In the genomic region with DNA sequence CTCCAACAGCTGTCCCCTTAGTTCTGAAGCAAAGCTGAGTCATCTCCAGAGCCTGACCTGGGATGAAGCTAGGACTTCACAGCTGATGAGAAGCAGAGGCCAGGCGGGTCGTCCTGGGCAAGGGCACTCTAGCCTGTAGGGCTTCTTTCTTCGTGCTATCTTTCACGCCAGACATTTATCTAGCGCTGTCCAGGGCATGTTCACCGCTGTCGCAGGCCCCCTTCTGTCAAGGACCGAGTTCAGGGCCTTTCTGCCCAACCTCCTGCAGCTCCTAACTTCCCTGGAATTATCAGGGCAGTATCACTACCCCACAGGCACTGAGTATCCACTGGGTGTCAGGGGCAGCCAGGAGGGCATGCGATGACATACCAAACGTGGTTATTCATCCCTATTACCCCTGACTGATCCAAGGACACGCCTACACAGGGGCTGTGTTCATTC, we compare ENCODE assay signal across 10 mouse cellular contexts. TPM values are rescaled to one million over a fixed set of nuclear protein-coding genes. Genes with fewer than 3 reads are reported as not detected.
DNase-seq lines count a peak whose midpoint lies in the region; ATAC-seq and TF ChIP-seq lines count a peak whose summit lies in the region.
"Had no signal": no experiment of that assay in that cellular context is flagged by ENCODE, and none has a peak within 500 bp of the region (broad histone marks: within the 10 kb centered on the region; RNA-seq: fewer than 3 reads in every experiment).

No protein-coding gene starts in this region.

- H3K9ac ChIP-seq in forebrain, embryonic 13.5 days: no peak overlapping the region
- no peak overlapping the region for H3K9ac ChIP-seq in limb, embryonic 15.5 days
- no peak overlapping the region for H3K9ac ChIP-seq in stomach, embryonic 15.5 days
- no peak overlapping the region for H3K9ac ChIP-seq in forebrain, postnatal 0 days

- peaks cover 41% of the 10 kb centered on the region for H3K27me3 ChIP-seq in forebrain, embryonic 10.5 days (ENCODE audit: poor library complexity, severe bottlenecking)
- no peaks in the 10 kb centered on the region; the same call in 1 of the 2 replicates for H3K27me3 ChIP-seq in forebrain, embryonic 13.5 days
- H3K27me3 ChIP-seq in megakaryocyte, embryonic 14.5 days (replicated peaks): peaks cover 5% of the 10 kb centered on the region
- H3K27me3 ChIP-seq in limb, embryonic 15.5 days: no peaks in the 10 kb centered on the region
- H3K27me3 ChIP-seq in stomach, embryonic 15.5 days (replicated peaks): no peaks in the 10 kb centered on the region
- no peaks in the 10 kb centered on the region for H3K27me3 ChIP-seq in forebrain, postnatal 0 days (ENCODE audit: insufficient read depth, low read length)

- 79% methylated on average over 11 of the region's 11 CpGs for WGBS in forebrain, embryonic 10.5 days
- 76% methylated on average over 11 of the region's 11 CpGs for WGBS in forebrain, embryonic 13.5 days
- WGBS in limb, embryonic 15.5 days: 70% methylated on average over 11 of the region's 11 CpGs
- 67% methylated on average over 11 of the region's 11 CpGs for WGBS in stomach, embryonic 15.5 days
- 83% methylated on average over 11 of the region's 11 CpGs for WGBS in forebrain, postnatal 0 days

- ATAC-seq in forebrain, embryonic 13.5 days: no peak
- no peak for ATAC-seq in megakaryocyte, adult 5-6 weeks (ENCODE audit: poor library complexity, severe bottlenecking)
- ATAC-seq in limb, embryonic 15.5 days (ENCODE audit: insufficient number of reproducible peaks, low FRiP score, low TSS enrichment, low read depth): no peak
- ATAC-seq in stomach, embryonic 15.5 days (ENCODE audit: insufficient read depth, low FRiP score, low read depth): peak; percentile 65
- no peak for ATAC-seq in forebrain, postnatal 0 days
- ATAC-seq: lung, postnatal 0 days had no signal

- no peak overlapping the region for H3K27ac ChIP-seq in forebrain, embryonic 10.5 days
- H3K27ac ChIP-seq in forebrain, embryonic 13.5 days: no peak overlapping the region
- H3K27ac ChIP-seq in limb, embryonic 15.5 days: 0 out of 2 replicates have a peak overlapping the region, but pooled peaks have one; percentile 11
- H3K27ac ChIP-seq in stomach, embryonic 15.5 days: no peak overlapping the region
- H3K27ac ChIP-seq in forebrain, postnatal 0 days (ENCODE audit: low read depth, low read length): no peak overlapping the region

- H3K4me3 ChIP-seq in forebrain, embryonic 10.5 days: no peak overlapping the region
- no peak overlapping the region for H3K4me3 ChIP-seq in forebrain, embryonic 13.5 days
- peak overlapping the region; percentile 84 for H3K4me3 ChIP-seq in megakaryocyte, embryonic 14.5 days (replicated peaks)
- H3K4me3 ChIP-seq in limb, embryonic 15.5 days: no peak overlapping the region
- no peak overlapping the region for H3K4me3 ChIP-seq in stomach, embryonic 15.5 days (replicated peaks)
- H3K4me3 ChIP-seq in forebrain, postnatal 0 days (ENCODE audit: low read depth, low read length): no peak overlapping the region

- no peaks in the 10 kb centered on the region for H3K36me3 ChIP-seq in forebrain, embryonic 10.5 days (replicated peaks)
- H3K36me3 ChIP-seq in forebrain, embryonic 13.5 days (ENCODE audit: poor library complexity, severe bottlenecking): no peaks in the 10 kb centered on the region
- H3K36me3 ChIP-seq in megakaryocyte, embryonic 14.5 days (replicated peaks; ENCODE audit: low read length): peaks cover 30% of the 10 kb centered on the region
- no peaks in the 10 kb centered on the region for H3K36me3 ChIP-seq in limb, embryonic 15.5 days
- no peaks in the 10 kb centered on the region for H3K36me3 ChIP-seq in stomach, embryonic 15.5 days
- H3K36me3 ChIP-seq in forebrain, postnatal 0 days (ENCODE audit: insufficient read depth): 0 out of 2 replicates have a peak, but pooled peaks cover 13% of the 10 kb centered on the region

- H3K9me3 ChIP-seq in forebrain, embryonic 10.5 days: no peaks in the 10 kb centered on the region
- no peaks in the 10 kb centered on the region for H3K9me3 ChIP-seq in forebrain, embryonic 13.5 days (replicated peaks)
- no peaks in the 10 kb centered on the region for H3K9me3 ChIP-seq in megakaryocyte, embryonic 14.5 days
- H3K9me3 ChIP-seq in limb, embryonic 15.5 days: no peaks in the 10 kb centered on the region
- H3K9me3 ChIP-seq in stomach, embryonic 15.5 days: no peaks in the 10 kb centered on the region
- H3K9me3 ChIP-seq in forebrain, postnatal 0 days (ENCODE audit: low read length): no peaks in the 10 kb centered on the region

- no peak for TF ChIP-seq CTCF in forebrain, postnatal 0 days (IDR thresholded peaks at IDR 0.05; ENCODE audit: low read depth)

- peak; percentile 14 for DNase-seq in forebrain, embryonic 10.5 days (ENCODE audit: extremely low spot score, low spot score)
- no peak for DNase-seq in forebrain, postnatal 0 days
- DNase-seq in cerebellum, adult 11 months: no peak
- DNase-seq: B cell, adult 2 months had no signal

- peaks cover 33% of the 10 kb centered on the region for H3K4me1 ChIP-seq in forebrain, embryonic 10.5 days
- peaks cover 26% of the 10 kb centered on the region for H3K4me1 ChIP-seq in forebrain, embryonic 13.5 days
- H3K4me1 ChIP-seq in megakaryocyte, embryonic 14.5 days: peaks cover 86% of the 10 kb centered on the region
- peaks cover 49% of the 10 kb centered on the region for H3K4me1 ChIP-seq in limb, embryonic 15.5 days
- H3K4me1 ChIP-seq in stomach, embryonic 15.5 days: 0 out of 2 replicates have a peak, but pooled peaks cover 3% of the 10 kb centered on the region
- H3K4me1 ChIP-seq in forebrain, postnatal 0 days (ENCODE audit: insufficient read depth): 0 out of 2 replicates have a peak, but pooled peaks cover 10% of the 10 kb centered on the region

- no peak overlapping the region for H3K4me2 ChIP-seq in forebrain, embryonic 13.5 days
- H3K4me2 ChIP-seq in limb, embryonic 15.5 days: no peak overlapping the region
- no peak overlapping the region for H3K4me2 ChIP-seq in stomach, embryonic 15.5 days
- no peak overlapping the region for H3K4me2 ChIP-seq in forebrain, postnatal 0 days (ENCODE audit: low read depth)

RNA-seq across cellular contexts. Expression of a gene that starts 4.1 kb away (rescaled TPM):
- 8.6 and 9.7 TPM in 2 replicates for polyA plus RNA-seq in forebrain, embryonic 10.5 days (2016; fragmentation: Nextera tagmentation; extraction: Ambion mirVana)
- 33.5 TPM in 2 replicates for polyA plus RNA-seq in forebrain, embryonic 13.5 days (2015; fragmentation: Nextera tagmentation; extraction: Ambion mirVana)
- 0.99 and 5.5 TPM in 2 replicates for polyA plus RNA-seq in megakaryocyte, embryonic 14.5 days (2012; ENCODE audit: insufficient read depth, low replicate concordance)
- 70.3 and 75.4 TPM in 2 replicates for total RNA-seq in megakaryocyte, adult 5-6 weeks (2015)
- total RNA-seq in megakaryocyte, adult 5-6 weeks (2017): 170 and 190 TPM in 2 replicates
- 72.6 and 77.5 TPM in 2 replicates for polyA plus RNA-seq in limb, embryonic 15.5 days (2015; fragmentation: Nextera tagmentation; extraction: Ambion mirVana)
- 58.9 and 60.1 TPM in 2 replicates for polyA plus RNA-seq in stomach, embryonic 15.5 days (2015; fragmentation: Nextera tagmentation; extraction: Ambion mirVana)
- total RNA-seq in forebrain, postnatal 0 days (2014; rRNA removed): 38.6 and 40.9 TPM in 2 replicates
- polyA plus RNA-seq in forebrain, postnatal 0 days (2015; fragmentation: Nextera tagmentation; extraction: Ambion mirVana): 54.0 and 54.8 TPM in 2 replicates
